Mouse (Mus musculus) lung, adult 2 months (tissue): ENCODE data around the gene Pcnx.

ENCODE experiments used
- CTCF ChIP-seq: fragments of 200-500 bp; IDR thresholded peaks from 2 replicates; pipeline ENCODE4 v1.5.1; 2011; ENCODE audit warnings: mild to moderate bottlenecking, low read length, control low read depth; ENCODE audit not compliant: insufficient read depth
- POLR2A ChIP-seq: fragments of 200-500 bp; IDR thresholded peaks from 2 replicates; pipeline ENCODE4 v1.6.1; 2011; ENCODE audit warnings: low read depth, mild to moderate bottlenecking, control low read depth, low read length, borderline replicate concordance; ENCODE audit errors: extremely low read depth

GRCm38 (mm10) chr12:81852551-81852950 is 7.3 kb upstream of the Pcnx start:
- no peak for TF ChIP-seq POLR2A
- TF ChIP-seq CTCF: no peak
